Mouse (Mus musculus): ENCODE data around the gene Fat3. TPM values are rescaled to one million over a fixed set of nuclear protein-coding genes. Genes with fewer than 3 reads are reported as not detected.

The Fat3 gene
- polyA plus RNA-seq, 1 experiment from 2014 or later: 1.8 TPM

- Histone ChIP-seq H3K4me1 (ENCODE audit: control insufficient read depth in 2 of 2, insufficient read depth in 2 of 2, low read length in 2 of 2) (peaks cover 0 to 2% of the 10 kb centered on the region in 2 experiments; a peak in 1 of 4 replicates), H3K36me3 (ENCODE audit: control insufficient read depth, insufficient read depth, low read length) (no peaks in the 10 kb centered on the region), H3K4me2 (ENCODE audit: low read length) (no peak overlapping the region), H3K9ac (ENCODE audit: low read length) (no peak overlapping the region), H3K27me3 (ENCODE audit: control insufficient read depth, insufficient read depth, low read length) (no peaks in the 10 kb centered on the region), H3K27ac (replicated peaks in 1 of 2; ENCODE audit: control insufficient read depth in 1 of 2, insufficient read depth in 1 of 2, low read depth in 2 of 2, low read length in 2 of 2) (no peak overlapping the region), H3K9me3 (ENCODE audit: control insufficient read depth, low read length) (no peaks in the 10 kb centered on the region), H3K4me3 (ENCODE audit: control insufficient read depth in 1 of 2, insufficient read depth in 1 of 2, low read depth in 1 of 2, low read length in 2 of 2) (no peak overlapping the region)
- 63% methylated on average over 3 of the region's 3 CpGs for WGBS
- ATAC-seq (ENCODE audit: insufficient number of reproducible peaks, insufficient read depth, low FRiP score, low read depth): no peak
These were observed 347.5 kb downstream of the Fat3 start for GRCm38 (mm10) chr9:16153580-16153930.

DNA sequence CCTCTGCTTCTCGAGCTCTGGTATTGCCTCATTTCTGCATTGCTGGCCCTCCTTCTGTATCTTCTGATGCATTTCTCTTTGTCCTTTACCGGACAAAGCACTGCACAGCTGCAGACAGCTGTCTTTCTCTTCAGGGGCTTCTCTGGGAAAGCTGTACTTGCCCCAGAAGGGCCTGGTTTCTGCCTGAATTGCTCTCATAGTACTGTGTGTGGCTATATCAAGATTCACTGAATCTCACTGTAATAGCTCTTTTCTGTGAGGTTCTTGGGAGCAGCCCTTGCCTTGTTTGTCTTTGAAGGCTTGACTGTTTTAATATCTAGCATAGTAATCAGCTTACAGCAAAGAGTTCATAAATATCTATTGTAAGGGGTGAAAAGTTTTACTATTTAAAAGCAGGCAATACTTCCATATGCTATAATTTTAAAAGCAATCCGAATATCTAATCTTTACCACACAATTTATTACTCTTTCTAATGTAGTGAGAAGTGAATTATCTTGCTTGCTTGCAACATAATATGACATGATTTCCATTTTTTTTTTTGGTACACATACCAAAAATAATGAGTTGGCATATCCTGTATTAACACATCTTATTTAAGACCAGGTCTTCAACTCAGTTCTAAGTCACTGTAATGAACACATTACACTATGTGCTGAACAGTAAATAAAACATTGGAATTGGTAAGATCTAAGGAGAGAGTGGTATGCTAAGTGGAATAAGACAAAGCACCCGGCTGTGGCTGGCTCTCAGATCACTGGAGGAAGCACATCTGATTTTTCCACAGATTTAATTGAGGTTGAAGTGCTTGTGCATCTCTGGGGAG, 348.1 kb downstream of the Fat3 start:
- no peaks in the 10 kb centered on the region for H3K36me3 ChIP-seq (ENCODE audit: control insufficient read depth, insufficient read depth, low read length)
- no peaks in the 10 kb centered on the region for H3K27me3 ChIP-seq (ENCODE audit: control insufficient read depth, insufficient read depth, low read length)
- no peak overlapping the region for H3K4me3 ChIP-seq (ENCODE audit: control insufficient read depth in 1 of 2, insufficient read depth in 1 of 2, low read depth in 1 of 2, low read length in 2 of 2)
- ATAC-seq (ENCODE audit: insufficient number of reproducible peaks, insufficient read depth, low FRiP score, low read depth): no peak
- H3K9me3 ChIP-seq (ENCODE audit: control insufficient read depth, low read length): no peaks in the 10 kb centered on the region
- H3K4me1 ChIP-seq (ENCODE audit: control insufficient read depth in 2 of 2, insufficient read depth in 2 of 2, low read length in 2 of 2): peaks cover 0 to 2% of the 10 kb centered on the region in 2 experiments; a peak in 1 of 4 replicates
- WGBS: 60% methylated on average over 4 of the region's 4 CpGs
- H3K4me2 ChIP-seq (ENCODE audit: low read length): no peak overlapping the region
- H3K27ac ChIP-seq (replicated peaks in 1 of 2; ENCODE audit: control insufficient read depth in 1 of 2, insufficient read depth in 1 of 2, low read depth in 2 of 2, low read length in 2 of 2): no peak overlapping the region
- no peak overlapping the region for H3K9ac ChIP-seq (ENCODE audit: low read length)

DNA sequence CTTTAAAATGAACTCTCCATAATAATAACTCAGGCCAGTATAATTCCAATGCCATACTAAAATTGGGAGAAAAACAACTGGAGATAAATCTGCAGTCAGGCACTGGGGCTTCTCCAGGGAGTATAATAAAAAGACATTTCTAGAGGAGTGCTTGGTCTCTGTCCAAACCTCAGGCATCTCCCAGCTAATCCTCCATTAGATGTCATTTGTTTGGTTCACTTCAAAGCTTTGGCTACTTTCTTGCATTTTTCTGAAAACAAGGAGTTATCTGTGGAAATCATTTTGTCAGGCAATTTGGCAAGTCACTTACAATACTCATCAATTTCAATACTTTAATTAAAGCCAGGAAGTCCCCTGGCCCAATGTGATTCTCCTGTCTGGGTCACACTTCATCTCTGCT, 351.0 kb downstream of the Fat3 start:
- no peak overlapping the region for H3K9ac ChIP-seq (ENCODE audit: low read length)
- ATAC-seq (ENCODE audit: insufficient number of reproducible peaks, insufficient read depth, low FRiP score, low read depth): no peak
- no peak overlapping the region for H3K27ac ChIP-seq (replicated peaks in 1 of 2; ENCODE audit: control insufficient read depth in 1 of 2, insufficient read depth in 1 of 2, low read depth in 2 of 2, low read length in 2 of 2)
- H3K4me1 ChIP-seq (ENCODE audit: control insufficient read depth in 2 of 2, insufficient read depth in 2 of 2, low read length in 2 of 2): peaks cover 0 to 2% of the 10 kb centered on the region in 2 experiments; a peak in 1 of 4 replicates
- no peak overlapping the region for H3K4me3 ChIP-seq (ENCODE audit: control insufficient read depth in 1 of 2, insufficient read depth in 1 of 2, low read depth in 1 of 2, low read length in 2 of 2)
- H3K9me3 ChIP-seq (ENCODE audit: control insufficient read depth, low read length): no peaks in the 10 kb centered on the region
- no peak overlapping the region for H3K4me2 ChIP-seq (ENCODE audit: low read length)
- H3K27me3 ChIP-seq (ENCODE audit: control insufficient read depth, insufficient read depth, low read length): no peaks in the 10 kb centered on the region
- no peaks in the 10 kb centered on the region for H3K36me3 ChIP-seq (ENCODE audit: control insufficient read depth, insufficient read depth, low read length)

DNA sequence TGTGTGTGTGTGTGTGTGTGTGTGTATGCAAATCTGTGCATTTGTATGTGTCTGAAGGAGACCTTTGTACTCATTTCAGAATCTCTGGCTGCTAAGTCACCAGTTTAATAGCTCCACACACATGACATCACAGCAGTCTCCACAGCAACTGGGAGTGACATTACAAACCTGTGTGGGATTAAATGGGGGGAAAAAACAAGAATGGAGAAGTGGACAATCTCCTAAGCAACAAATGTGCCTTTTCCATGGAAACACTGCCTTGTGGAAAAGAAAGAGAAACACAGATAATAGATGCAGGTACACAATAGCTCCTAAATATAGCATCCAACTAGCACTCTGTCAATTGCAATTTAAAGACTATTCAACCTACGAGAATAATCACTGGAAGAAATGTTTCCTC, 353.4 kb downstream of the Fat3 start:
- 0 out of 4 replicates have a peak, but pooled peaks cover 0 to 2% of the 10 kb centered on the region in 2 experiments for H3K4me1 ChIP-seq (ENCODE audit: control insufficient read depth in 2 of 2, insufficient read depth in 2 of 2, low read length in 2 of 2)
- H3K36me3 ChIP-seq (ENCODE audit: control insufficient read depth, insufficient read depth, low read length): no peaks in the 10 kb centered on the region
- no peak overlapping the region for H3K4me2 ChIP-seq (ENCODE audit: low read length)
- WGBS: 30% methylated on average over 1 of the region's 1 CpGs
- no peak for ATAC-seq (ENCODE audit: insufficient number of reproducible peaks, insufficient read depth, low FRiP score, low read depth)
- no peak overlapping the region for H3K9ac ChIP-seq (ENCODE audit: low read length)
- no peak overlapping the region for H3K4me3 ChIP-seq (ENCODE audit: control insufficient read depth in 1 of 2, insufficient read depth in 1 of 2, low read depth in 1 of 2, low read length in 2 of 2)
- H3K27ac ChIP-seq (replicated peaks in 1 of 2; ENCODE audit: control insufficient read depth in 1 of 2, insufficient read depth in 1 of 2, low read depth in 2 of 2, low read length in 2 of 2): no peak overlapping the region
- no peaks in the 10 kb centered on the region for H3K9me3 ChIP-seq (ENCODE audit: control insufficient read depth, low read length)
- H3K27me3 ChIP-seq (ENCODE audit: control insufficient read depth, insufficient read depth, low read length): no peaks in the 10 kb centered on the region

GRCm38 (mm10) chr9:16144684-16145083, 356.4 kb downstream of the Fat3 start:
- WGBS: 58% methylated on average over 3 of the region's 3 CpGs
- no peak for ATAC-seq (ENCODE audit: insufficient number of reproducible peaks, insufficient read depth, low FRiP score, low read depth)
- Histone ChIP-seq H3K9me3 (ENCODE audit: control insufficient read depth, low read length) (no peaks in the 10 kb centered on the region), H3K4me2 (ENCODE audit: low read length) (no peak overlapping the region), H3K27me3 (ENCODE audit: control insufficient read depth, insufficient read depth, low read length) (no peaks in the 10 kb centered on the region), H3K4me3 (ENCODE audit: control insufficient read depth in 1 of 2, insufficient read depth in 1 of 2, low read depth in 1 of 2, low read length in 2 of 2) (no peak overlapping the region), H3K4me1 (ENCODE audit: control insufficient read depth in 2 of 2, insufficient read depth in 2 of 2, low read length in 2 of 2) (0 out of 4 replicates have a peak, but pooled peaks cover 0 to 2% of the 10 kb centered on the region in 2 experiments), H3K27ac (replicated peaks in 1 of 2; ENCODE audit: control insufficient read depth in 1 of 2, insufficient read depth in 1 of 2, low read depth in 2 of 2, low read length in 2 of 2) (no peak overlapping the region), H3K36me3 (ENCODE audit: control insufficient read depth, insufficient read depth, low read length) (no peaks in the 10 kb centered on the region), H3K9ac (ENCODE audit: low read length) (no peak overlapping the region)

- Histone ChIP-seq H3K27ac (replicated peaks in 1 of 2; ENCODE audit: control insufficient read depth in 1 of 2, insufficient read depth in 1 of 2, low read depth in 2 of 2, low read length in 2 of 2) (no peak overlapping the region), H3K4me2 (ENCODE audit: low read length) (no peak overlapping the region), H3K36me3 (ENCODE audit: control insufficient read depth, insufficient read depth, low read length) (no peaks in the 10 kb centered on the region), H3K27me3 (ENCODE audit: control insufficient read depth, insufficient read depth, low read length) (no peaks in the 10 kb centered on the region), H3K9ac (ENCODE audit: low read length) (no peak overlapping the region), H3K9me3 (ENCODE audit: control insufficient read depth, low read length) (no peaks in the 10 kb centered on the region), H3K4me1 (ENCODE audit: control insufficient read depth in 2 of 2, insufficient read depth in 2 of 2, low read length in 2 of 2) (no peaks in the 10 kb centered on the region), H3K4me3 (ENCODE audit: control insufficient read depth in 1 of 2, insufficient read depth in 1 of 2, low read depth in 1 of 2, low read length in 2 of 2) (no peak overlapping the region)
- no peak for ATAC-seq (ENCODE audit: insufficient number of reproducible peaks, insufficient read depth, low FRiP score, low read depth)
- WGBS: 69% methylated on average over 6 of the region's 6 CpGs
These were observed 361.8 kb downstream of the Fat3 start for GRCm38 (mm10) chr9:16139300-16139699.

GRCm38 (mm10) chr9:16133098-16133497, 368.0 kb downstream of the Fat3 start:
- H3K4me2 ChIP-seq (ENCODE audit: low read length): no peak overlapping the region
- no peak for ATAC-seq (ENCODE audit: insufficient number of reproducible peaks, insufficient read depth, low FRiP score, low read depth)
- H3K9me3 ChIP-seq (ENCODE audit: control insufficient read depth, low read length): no peaks in the 10 kb centered on the region
- H3K27ac ChIP-seq (replicated peaks in 1 of 2; ENCODE audit: control insufficient read depth in 1 of 2, insufficient read depth in 1 of 2, low read depth in 2 of 2, low read length in 2 of 2): no peak overlapping the region
- H3K4me3 ChIP-seq (ENCODE audit: control insufficient read depth in 1 of 2, insufficient read depth in 1 of 2, low read depth in 1 of 2, low read length in 2 of 2): no peak overlapping the region
- H3K27me3 ChIP-seq (ENCODE audit: control insufficient read depth, insufficient read depth, low read length): no peaks in the 10 kb centered on the region
- H3K36me3 ChIP-seq (ENCODE audit: control insufficient read depth, insufficient read depth, low read length): no peaks in the 10 kb centered on the region
- no peak overlapping the region for H3K9ac ChIP-seq (ENCODE audit: low read length)
- 85% methylated on average over 2 of the region's 2 CpGs for WGBS
- H3K4me1 ChIP-seq (ENCODE audit: control insufficient read depth in 2 of 2, insufficient read depth in 2 of 2, low read length in 2 of 2): no peaks in the 10 kb centered on the region

GRCm38 (mm10) chr9:16132594-16132993, 368.5 kb downstream of the Fat3 start:
- WGBS: 85% methylated on average over 1 of the region's 1 CpGs
- Histone ChIP-seq H3K4me3 (ENCODE audit: control insufficient read depth in 1 of 2, insufficient read depth in 1 of 2, low read depth in 1 of 2, low read length in 2 of 2) (no peak overlapping the region), H3K4me1 (ENCODE audit: control insufficient read depth in 2 of 2, insufficient read depth in 2 of 2, low read length in 2 of 2) (no peaks in the 10 kb centered on the region), H3K9me3 (ENCODE audit: control insufficient read depth, low read length) (no peaks in the 10 kb centered on the region), H3K36me3 (ENCODE audit: control insufficient read depth, insufficient read depth, low read length) (no peaks in the 10 kb centered on the region), H3K9ac (ENCODE audit: low read length) (no peak overlapping the region), H3K27ac (replicated peaks in 1 of 2; ENCODE audit: control insufficient read depth in 1 of 2, insufficient read depth in 1 of 2, low read depth in 2 of 2, low read length in 2 of 2) (no peak overlapping the region), H3K4me2 (ENCODE audit: low read length) (no peak overlapping the region), H3K27me3 (ENCODE audit: control insufficient read depth, insufficient read depth, low read length) (no peaks in the 10 kb centered on the region)
- no peak for ATAC-seq (ENCODE audit: insufficient number of reproducible peaks, insufficient read depth, low FRiP score, low read depth)
